Mouse (Mus musculus) liver, adult 2 months (tissue): Measurements from ENCODE around the gene Tm7sf2.

ENCODE experiments used
- CTCF ChIP-seq: fragments of 200-500 bp; IDR thresholded peaks from 2 replicates; pipeline ENCODE4 v1.5.1; 2011; ENCODE audit warnings: low read depth, low read length, control low read depth
- POLR2A ChIP-seq: fragments of 200-500 bp; IDR thresholded peaks from 2 replicates; pipeline ENCODE4 v1.6.1; 2011; ENCODE audit warnings: low read length, control low read depth; ENCODE audit not compliant: insufficient read depth; ENCODE audit errors: extremely low read depth

DNA sequence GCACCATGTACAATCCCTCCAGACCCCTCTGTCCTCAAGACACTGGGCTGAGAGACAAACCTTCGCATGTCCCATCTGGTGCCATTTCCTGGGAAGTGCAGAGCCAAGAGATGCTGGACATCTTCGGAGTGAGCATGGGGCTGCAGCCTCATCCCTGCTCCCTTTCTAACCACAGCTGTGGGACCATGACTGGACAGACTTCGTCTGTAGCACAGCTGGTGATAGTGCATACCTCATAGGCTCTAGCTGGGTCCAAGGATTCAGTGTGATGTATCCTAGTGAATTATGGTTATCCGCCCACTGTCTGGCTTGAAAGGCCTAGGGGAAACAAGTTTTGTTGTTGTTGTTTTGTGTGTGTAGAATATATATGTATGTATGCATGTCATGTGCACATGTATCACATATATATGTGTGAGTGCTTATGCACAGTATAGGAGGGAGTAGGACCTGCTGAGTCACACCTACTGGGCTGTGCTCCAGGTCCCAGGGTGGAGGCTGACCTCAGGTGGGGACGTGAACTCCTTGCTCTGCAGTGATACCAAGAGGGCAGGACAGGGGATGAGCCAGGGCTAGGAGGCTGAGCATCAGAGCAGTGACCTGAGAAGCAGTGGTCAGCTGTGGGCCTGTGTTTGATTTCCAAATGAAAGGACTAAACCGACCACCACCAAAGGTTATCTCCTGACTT is 34.1 kb upstream of the Tm7sf2 start:
- TF ChIP-seq CTCF = no peak
- TF ChIP-seq POLR2A = no peak
